Mouse (Mus musculus) left cerebral cortex, postnatal 36 days (tissue): Measurements from ENCODE around the gene Ackr4. TPM values are rescaled to one million over a fixed set of nuclear protein-coding genes. Genes with fewer than 3 reads are reported as not detected.
A peak's percentile ranks its signal among the peaks of the same experiment; 100 is the strongest.

Source experiments
- DNase-seq, 2 experiments: peaks; one replicate each; pipeline ENCODE4 v3.0.0; 2021 to 2022; ENCODE audit warnings: low spot score in 2 of 2, mixed read lengths in 1 of 2
- intact Hi-C: fragments of 180-260 bp; cut with DNase I; formaldehyde crosslinking; loops from one replicate; pipeline ENCODE4 v1.15.1; 2025
- total RNA-seq, 2 experiments: library from RNA; stranded (reverse); gene quantifications; 2 replicates each; pipeline ENCODE4 v1.2.3; 2021

The Ackr4 gene
- total RNA-seq, 2 experiments from 2014 or later, result 0.12 TPM; not detected in 1

DNA sequence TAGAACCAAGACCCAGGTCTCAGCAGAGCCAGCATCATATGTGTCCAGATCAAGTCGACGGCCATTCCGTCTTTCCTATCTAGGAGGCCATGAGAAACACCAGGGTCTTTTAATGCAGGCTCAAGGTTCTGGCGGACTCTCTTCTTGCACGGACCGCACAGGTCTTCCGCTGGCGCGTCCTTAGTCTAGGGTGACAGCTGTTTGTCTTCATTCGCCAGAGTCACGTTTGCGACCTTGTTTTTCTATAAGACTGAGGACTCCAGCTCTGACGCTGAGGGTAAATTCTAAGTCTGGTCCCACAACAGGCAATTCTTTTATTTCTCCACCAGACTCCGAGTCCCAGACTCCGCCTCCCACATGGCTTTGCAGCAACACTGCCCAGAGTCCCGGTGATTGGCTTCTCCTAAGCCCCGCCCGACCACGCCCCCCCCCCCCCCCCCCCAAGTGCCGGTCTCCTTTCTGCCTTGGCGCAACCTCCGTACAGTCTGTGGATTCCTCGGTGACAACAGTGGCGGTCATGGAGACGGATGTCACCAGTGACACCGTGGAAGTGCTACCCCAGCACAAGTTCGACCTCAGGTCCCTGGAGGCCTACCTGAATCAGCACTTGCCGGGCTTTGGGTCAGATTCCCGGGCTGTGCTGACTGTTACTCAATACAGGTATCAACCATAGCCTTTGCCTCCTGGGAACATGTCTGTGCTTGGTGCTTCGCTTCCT is 63.3 kb downstream of the Ackr4 start, which contains the start of gene Acad11:
Acad11 (plus strand) TSS at position 134 of the 718 bp plus-strand sequence.
- intact Hi-C loops, result no loop called here

DNA sequence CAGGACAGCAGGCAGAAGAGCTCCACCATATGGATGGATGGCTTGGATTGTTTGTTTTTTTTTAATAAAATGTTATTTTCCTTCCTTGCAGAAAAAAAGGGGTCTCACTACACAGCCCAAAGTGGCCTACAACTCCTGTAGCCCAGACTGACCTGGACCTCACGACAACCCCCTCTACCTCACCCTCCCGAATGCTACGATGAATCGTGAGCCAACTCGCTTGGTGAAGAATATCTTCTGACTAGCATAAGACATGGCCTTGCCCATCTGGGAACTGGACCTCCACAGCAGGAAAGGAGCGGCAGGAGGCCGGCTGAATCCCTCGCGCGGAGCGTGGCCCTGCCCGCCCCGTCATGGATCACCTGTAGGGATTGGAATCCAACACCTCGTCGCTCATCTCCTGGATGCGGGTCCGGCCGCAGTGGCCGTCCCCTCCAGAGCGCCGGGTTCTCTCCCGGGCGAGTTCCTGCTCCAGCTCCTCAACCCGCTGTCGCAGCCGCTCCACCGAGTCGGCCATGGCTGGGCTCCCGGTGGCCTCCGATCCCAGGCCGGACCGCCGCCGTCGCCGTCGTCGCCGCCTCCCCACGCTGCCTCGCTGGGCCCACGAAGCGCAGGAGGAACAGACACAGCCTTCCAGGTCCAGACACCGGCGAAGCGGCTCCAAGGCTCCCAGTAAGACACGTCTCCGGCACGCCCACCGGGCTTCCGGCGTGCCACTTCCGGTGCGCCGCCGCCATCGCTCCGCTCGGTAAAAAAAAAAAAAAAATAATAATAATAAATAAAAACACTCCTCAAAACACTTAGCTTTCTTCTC is 64.1 kb downstream of the Ackr4 start, which contains the start of gene Uba5:
Uba5 (minus strand) TSS at position 705 of the 814 bp plus-strand sequence.
- intact Hi-C loops, result no loop called here
- DNase-seq, result peak; percentile 78 to 79

More for the DNA sequence above, 63.3 kb downstream of the Ackr4 start, which contains the start of gene Acad11:
- DNase-seq, result peak; percentile 88 to 92

DNA sequence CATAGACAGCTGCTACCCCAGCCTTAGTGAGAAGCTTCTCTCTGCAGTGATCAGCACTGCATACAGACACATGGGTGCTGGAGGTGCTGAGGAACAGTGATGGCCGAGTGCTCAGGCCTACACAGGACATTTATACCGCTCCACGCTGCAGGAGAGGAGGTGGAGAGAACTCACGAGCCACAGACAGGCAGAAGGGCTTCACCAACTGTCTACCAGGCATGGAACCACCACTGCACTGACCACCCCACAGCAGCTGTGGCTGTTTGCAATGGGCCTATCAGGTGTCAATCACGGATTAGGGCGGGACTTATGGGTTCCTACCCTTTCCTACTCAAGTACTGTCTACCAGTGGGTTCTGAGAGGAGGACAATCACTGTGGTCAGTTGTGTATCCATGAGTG is 75.7 kb downstream of the Ackr4 start:
- DNase-seq, result no peak
- intact Hi-C loops, result no loop called here

DNA sequence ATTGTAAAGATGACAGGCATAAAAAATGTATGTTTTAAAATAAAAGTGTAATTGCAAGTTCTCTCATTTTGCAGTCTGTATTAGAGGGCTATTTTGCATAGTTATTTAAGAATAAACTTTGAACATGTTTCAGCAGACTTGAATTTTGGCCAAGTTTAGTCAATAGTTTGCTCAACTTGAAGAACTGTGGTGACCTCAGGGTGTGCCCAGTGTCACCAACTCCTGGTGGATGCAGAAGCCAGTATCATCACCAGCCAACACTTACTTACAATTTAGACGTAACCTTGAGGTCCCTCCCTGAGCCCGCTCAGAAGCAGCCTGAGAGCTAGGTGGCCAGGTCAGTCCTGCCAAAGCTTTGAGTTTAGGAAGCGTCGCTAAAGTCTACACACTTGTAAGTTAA is 83.1 kb downstream of the Ackr4 start:
- no peak for DNase-seq
- intact Hi-C loops, result no loop called here

GRCm38 (mm10) chr9:104040362-104040761 is 86.4 kb downstream of the Ackr4 start, which contains the start of gene Gm28305:
Gene Gm28305 (plus strand): TSS chr9:104040662.
- intact Hi-C loops, result no loop called here
- no peak for DNase-seq

DNA sequence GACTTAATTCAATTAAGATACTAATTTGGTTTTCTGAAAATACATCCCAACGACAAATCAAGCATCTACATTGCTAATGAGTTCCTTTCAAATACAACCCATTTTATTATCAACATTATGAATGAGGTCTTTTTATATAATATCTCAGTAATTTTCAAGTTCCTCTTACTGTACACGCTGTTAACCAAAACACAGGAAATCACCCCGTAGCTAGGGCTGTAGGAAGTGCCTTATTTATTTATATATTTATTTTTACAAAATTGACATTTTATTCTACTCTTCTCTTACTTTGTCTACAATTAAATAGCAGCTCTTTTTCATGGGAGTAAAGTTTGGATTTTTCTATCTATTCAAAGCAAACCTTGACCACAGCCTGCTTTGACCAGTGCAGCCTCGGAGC is 87.0 kb downstream of the Ackr4 start:
- no peak for DNase-seq
- intact Hi-C loops, result no loop called here

GRCm38 (mm10) chr9:104039031-104039695 is 87.6 kb downstream of the Ackr4 start:
- no peak for DNase-seq
- intact Hi-C loops, result no loop called here

DNA sequence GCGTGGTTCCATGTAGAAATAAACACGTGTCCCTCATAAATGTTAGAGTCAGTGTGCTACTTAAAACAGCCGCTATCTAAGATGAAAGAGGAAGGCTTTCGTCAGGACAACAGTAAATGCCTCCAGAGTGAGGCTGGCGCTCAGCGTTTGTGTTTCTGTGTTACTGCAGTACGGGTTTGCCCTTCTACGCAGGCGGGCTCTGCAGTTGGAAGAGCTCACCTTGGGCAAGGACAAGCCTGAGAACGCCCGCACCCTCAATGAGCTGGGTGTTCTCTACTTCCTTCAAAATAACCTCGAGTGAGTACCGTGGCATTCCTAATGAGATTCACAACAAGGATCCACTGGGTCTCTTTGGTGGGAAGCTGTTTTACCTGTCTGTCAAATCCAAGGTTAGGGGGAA is 88.5 kb downstream of the Ackr4 start:
- intact Hi-C loops, result no loop called here
- no peak for DNase-seq

- intact Hi-C loops, result no loop called here
- peak; percentile 56 to 67 for DNase-seq
These were observed 91.3 kb downstream of the Ackr4 start for GRCm38 (mm10) chr9:104035261-104036015.

DNA sequence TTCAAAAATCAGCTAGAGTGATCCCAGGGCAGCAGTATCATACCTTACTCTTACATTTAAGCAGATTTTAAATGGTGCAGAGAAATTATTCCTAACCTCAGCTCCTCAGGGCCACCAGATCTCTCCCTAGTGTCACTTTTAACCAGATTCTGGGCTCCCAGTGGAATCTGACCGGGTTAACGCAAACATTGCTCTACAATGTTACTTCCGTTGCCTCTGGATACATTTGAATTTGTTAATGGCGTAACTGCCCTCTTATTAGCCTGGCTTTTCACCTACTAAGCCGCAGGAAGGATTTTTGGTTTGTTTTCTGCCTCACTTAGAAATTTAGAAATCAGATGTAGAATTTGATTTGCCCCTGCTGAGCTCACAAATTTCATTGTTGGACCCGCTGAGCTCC is 92.0 kb downstream of the Ackr4 start:
- intact Hi-C loops, result no loop called here
- DNase-seq, result no peak

DNA sequence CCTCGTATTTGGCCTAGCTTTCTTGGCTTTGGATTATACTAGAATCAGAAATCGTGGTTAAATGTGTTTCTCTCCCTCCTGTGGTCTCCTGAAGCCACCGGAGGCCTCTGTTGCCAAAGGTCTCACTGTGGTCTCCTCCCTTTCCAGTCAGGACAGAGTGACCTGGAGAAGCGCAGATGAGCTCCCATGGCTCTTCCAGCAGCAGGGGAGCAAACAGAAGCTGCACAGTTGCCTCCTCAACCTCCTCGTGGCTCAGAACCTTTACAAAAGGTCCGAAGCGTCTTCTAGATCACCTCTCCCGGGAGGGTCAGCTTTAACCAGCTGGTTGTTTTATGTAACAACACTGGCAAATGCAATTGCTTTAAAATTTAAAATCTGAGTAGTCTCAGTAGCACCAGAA is 92.5 kb downstream of the Ackr4 start:
- no peak for DNase-seq
- intact Hi-C loops, result no loop called here

Other genes with a start within 250 kb of the Ackr4 start
- gene Nphp3, start 124.4 kb downstream of the Ackr4 start, total RNA-seq, result 1 to 10 TPM; 5.4 to 7.6 TPM
- gene Gm28305, start 86.3 kb downstream of the Ackr4 start, total RNA-seq, result not detected
- gene Uba5, start 63.8 kb downstream of the Ackr4 start, total RNA-seq, result 10 to 100 TPM; 38.9 to 45.4 TPM
- gene Acad11, start 63.6 kb downstream of the Ackr4 start, total RNA-seq, result 10 to 100 TPM; 21.9 to 25.6 TPM
- 10 to 100 TPM; 54.5 to 70.4 TPM for gene Dnajc13, start 136.0 kb upstream of the Ackr4 start, total RNA-seq
- under 1 TPM in 1 of 2 experiments, not detected in 1; 0.75 TPM for gene Acpp, start 210.8 kb upstream of the Ackr4 start, total RNA-seq